Mouse (Mus musculus) cerebellum, adult 2 months (tissue): Measurements from ENCODE around the gene Poc1a.

Experiments used
- CTCF ChIP-seq: fragments of 200-500 bp; IDR thresholded peaks from 2 replicates; pipeline ENCODE4 v1.5.1; 2011; ENCODE audit warnings: low read depth, mild to moderate bottlenecking, control low read depth, low read length, moderate library complexity, borderline replicate concordance; ENCODE audit not compliant: insufficient read depth
- POLR2A ChIP-seq: fragments of 200-500 bp; IDR thresholded peaks from 2 replicates; pipeline ENCODE4 v1.6.1; 2011; ENCODE audit warnings: low read length, control low read depth, borderline replicate concordance; ENCODE audit not compliant: insufficient read depth

GRCm38 (mm10) chr9:106301446-106302080 is 20.7 kb downstream of the Poc1a start:
- no peak for TF ChIP-seq CTCF
- TF ChIP-seq POLR2A, result no peak
